Mouse (Mus musculus) forelimb bud, embryonic 11.5 days (tissue): ENCODE data around the gene Rasgrp1.

Experiments used
- DNase-seq: peaks from one replicate; pipeline ENCODE4 v3.0.0-alpha.2; 2012; ENCODE audit warnings: low read depth, low spot score

The Rasgrp1 gene

GRCm38 (mm10) chr2:117249255-117250000 lies 93.4 kb downstream of the Rasgrp1 start, which contains the start of gene Fam98b:
Gene Fam98b, plus strand, starts transcription at chr2:117249739.
- peak; percentile 94 for DNase-seq

DNA sequence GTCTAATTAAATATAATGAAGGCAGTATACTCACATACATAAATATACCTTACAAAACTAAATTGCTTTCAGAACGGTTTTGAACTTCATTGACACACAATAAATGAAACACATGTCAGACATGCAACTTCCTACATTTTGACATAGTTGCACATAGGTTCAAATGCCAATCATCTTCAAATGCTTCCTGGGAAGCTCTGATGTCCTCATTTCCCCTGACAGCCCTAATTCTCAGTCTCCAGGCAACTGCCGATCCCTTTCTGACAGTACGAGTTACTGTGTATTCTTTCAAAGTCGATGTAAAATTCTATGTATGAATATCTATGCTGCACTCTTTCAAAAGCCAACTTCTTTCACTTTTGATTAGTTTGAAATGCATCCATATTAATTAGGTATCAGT lies 100.8 kb downstream of the Rasgrp1 start:
- DNase-seq = no peak

GRCm38 (mm10) chr2:117231257-117231656 lies 111.5 kb downstream of the Rasgrp1 start:
- peak; percentile 84 for DNase-seq

DNA sequence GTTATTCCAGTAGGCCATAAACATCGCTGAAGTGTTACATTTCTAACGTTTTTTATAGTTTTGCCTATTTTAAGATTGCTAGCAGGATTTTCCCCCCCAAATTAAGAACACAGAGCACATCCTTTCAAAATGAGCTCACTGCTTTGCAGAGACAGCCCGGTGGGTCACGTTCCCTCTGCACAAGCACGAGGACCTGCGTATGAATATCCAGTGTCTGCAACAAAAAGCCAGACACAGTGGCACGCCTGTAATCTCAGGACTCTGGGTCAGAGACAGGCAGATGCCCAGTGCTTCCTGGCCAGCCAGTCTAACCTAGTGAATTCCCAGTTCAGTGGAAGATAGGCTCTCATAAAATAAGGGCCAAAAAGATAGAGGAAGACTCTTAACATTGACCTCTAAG lies 112.5 kb downstream of the Rasgrp1 start:
- no peak for DNase-seq
